Mouse (Mus musculus) adrenal gland, postnatal 0 days (tissue): ENCODE measurements around the gene Scml4. TPM values are rescaled to one million over a fixed set of nuclear protein-coding genes. Genes with fewer than 3 reads are reported as not detected.

Source experiments
- polyA plus RNA-seq: library from polyadenylated mRNA; unstranded; fragments of >200 nt; fragmentation: Nextera tagmentation; extraction: Ambion mirVana; gene quantifications from 2 replicates; pipeline ENCODE4 v1.2.1, GENCODE M21; 2015

Scml4 gene
- 4.1 and 5.0 TPM in 2 replicates for polyA plus RNA-seq

DNA sequence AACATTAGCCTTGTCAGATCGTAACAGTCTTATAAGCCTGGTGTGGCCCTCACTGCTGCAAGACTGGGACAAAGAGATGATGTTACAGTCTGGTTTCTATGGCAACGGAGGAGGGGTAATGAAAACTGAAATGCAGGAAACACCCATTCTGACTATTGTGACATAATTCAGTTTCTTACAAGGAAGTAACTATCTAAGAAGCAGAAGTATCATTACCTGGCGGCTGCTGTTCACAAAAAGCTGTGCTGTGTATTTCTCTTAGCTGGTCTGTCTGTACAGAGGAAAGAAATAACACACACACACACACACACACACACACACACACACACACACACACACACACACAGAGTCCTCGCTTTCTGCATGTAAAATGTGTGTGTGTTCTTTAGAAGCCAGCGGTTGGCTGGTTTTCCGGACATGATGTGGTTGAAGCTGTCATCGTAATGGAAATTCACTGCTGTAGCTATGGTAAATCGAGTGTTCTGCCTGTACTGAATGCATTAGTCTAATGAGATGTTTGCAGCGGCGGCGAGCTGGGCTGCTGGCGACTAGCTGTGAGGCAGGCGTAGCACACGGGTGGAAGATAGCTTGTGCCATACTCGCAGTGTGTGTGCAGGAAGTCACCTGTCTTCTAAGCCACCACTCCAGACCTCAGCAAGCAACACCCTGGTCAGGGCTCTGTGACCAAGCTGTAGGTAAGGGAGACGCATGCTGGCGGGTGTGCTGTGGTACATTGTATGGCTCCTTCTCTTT is at the start of gene Scml4:
TSS of gene Scml4 (plus strand) at position 212 of the 753 bp plus-strand sequence.

Other genes with a start within 250 kb of the Scml4 start
- gene Sec63, start 98.9 kb upstream of the Scml4 start, polyA plus RNA-seq, result 14.1 and 19.8 TPM in 2 replicates